19 mouse cellular contexts compared by ENCODE assay signal in genomic region chr7:81874636-81875035, GRCm38 (mm10). TPM values are rescaled to one million over a fixed set of nuclear protein-coding genes. Genes with fewer than 3 reads are reported as not detected.
DNase-seq lines count a peak whose midpoint lies in the region; ATAC-seq and TF ChIP-seq lines count a peak whose summit lies in the region.
"Had no signal": no experiment of that assay in that cellular context is flagged by ENCODE, and none has a peak within 500 bp of the region (broad histone marks: within the 10 kb centered on the region; RNA-seq: fewer than 3 reads in every experiment).

No protein-coding gene starts in this region.

- DNase-seq in kidney, postnatal 25 days, result peak; percentile 49 to 66
- DNase-seq in kidney, adult 8-10 months, result no peak
- DNase-seq in adipocyte (ENCODE audit: low spot score), result peak; percentile 8
- DNase-seq in lung, postnatal 25 days (ENCODE audit: low spot score), result peak; percentile 72
- DNase-seq in liver, embryonic 11.5 days (ENCODE audit: low spot score), result no peak
- DNase-seq in layer of hippocampus, adult 2 months (ENCODE audit: low spot score in 2 of 2), result no peak
- DNase-seq: cerebellum, adult 9-10 months; layer of hippocampus, adult 9-11 months; lung, embryonic 14.5 days; right cerebral cortex, postnatal 4 days had no signal

- H3K9ac ChIP-seq in forebrain, embryonic 16.5 days (replicated peaks; ENCODE audit: low read depth, low read length), result no peak overlapping the region
- no peak overlapping the region for H3K9ac ChIP-seq in forebrain, embryonic 13.5 days
- no peak overlapping the region for H3K9ac ChIP-seq in liver, embryonic 11.5 days (ENCODE audit: low read depth, low read length)
- H3K9ac ChIP-seq: embryonic facial prominence, embryonic 12.5 days; hindbrain, embryonic 15.5 days; lung, embryonic 14.5 days; stomach, embryonic 15.5 days had no signal

- ATAC-seq in forebrain, embryonic 16.5 days, result 0 out of 2 replicates have a peak, but pooled peaks have one; percentile 32
- no peak for ATAC-seq in forebrain, embryonic 13.5 days
- ATAC-seq in liver, embryonic 11.5 days (replicated peaks; ENCODE audit: low FRiP score), result no peak

- H3K9me3 ChIP-seq in forebrain, embryonic 16.5 days (ENCODE audit: control insufficient read depth, low read length), result no peaks in the 10 kb centered on the region
- no peaks in the 10 kb centered on the region for H3K9me3 ChIP-seq in forebrain, embryonic 13.5 days (replicated peaks)
- H3K9me3 ChIP-seq in liver, embryonic 11.5 days (ENCODE audit: control insufficient read depth, low read length), result no peaks in the 10 kb centered on the region
- H3K9me3 ChIP-seq: embryonic facial prominence, embryonic 12.5 days; heart, embryonic 10.5 days; hindbrain, embryonic 15.5 days; stomach, embryonic 15.5 days had no signal

- no peaks in the 10 kb centered on the region for H3K4me1 ChIP-seq in forebrain, embryonic 16.5 days (replicated peaks; ENCODE audit: control insufficient read depth, insufficient read depth, low read length)
- H3K4me1 ChIP-seq in forebrain, embryonic 13.5 days, result 0 out of 2 replicates have a peak, but pooled peaks cover 5% of the 10 kb centered on the region
- H3K4me1 ChIP-seq in liver, embryonic 11.5 days (replicated peaks; ENCODE audit: control insufficient read depth, insufficient read depth, low read length), result peaks cover 7% of the 10 kb centered on the region
- H3K4me1 ChIP-seq: embryonic facial prominence, embryonic 12.5 days; stomach, embryonic 15.5 days had no signal

- no peaks in the 10 kb centered on the region for H3K27me3 ChIP-seq in forebrain, embryonic 16.5 days (replicated peaks; ENCODE audit: control insufficient read depth, insufficient read depth, low read length)
- H3K27me3 ChIP-seq in forebrain, embryonic 13.5 days, result no peaks in the 10 kb centered on the region
- no peaks in the 10 kb centered on the region; the same call in 1 of the 2 replicates for H3K27me3 ChIP-seq in liver, embryonic 11.5 days (replicated peaks; ENCODE audit: control insufficient read depth, insufficient read depth, low read length)
- H3K27me3 ChIP-seq: embryonic facial prominence, embryonic 12.5 days; hindbrain, embryonic 15.5 days; stomach, embryonic 15.5 days had no signal

- H3K4me3 ChIP-seq in forebrain, embryonic 16.5 days (replicated peaks; ENCODE audit: low read length), result no peak overlapping the region
- H3K4me3 ChIP-seq in forebrain, embryonic 13.5 days, result no peak overlapping the region
- H3K4me3 ChIP-seq in liver, embryonic 11.5 days (ENCODE audit: low read depth, low read length), result no peak overlapping the region
- H3K4me3 ChIP-seq in layer of hippocampus, adult 2 months, result no peak overlapping the region
- H3K4me3 ChIP-seq: embryonic facial prominence, embryonic 12.5 days; heart, embryonic 10.5 days; hindbrain, embryonic 15.5 days; stomach, embryonic 15.5 days had no signal

- 66% methylated on average over 6 of the region's 6 CpGs for WGBS in forebrain, embryonic 16.5 days
- WGBS in forebrain, embryonic 13.5 days, result 70% methylated on average over 6 of the region's 6 CpGs
- WGBS in liver, embryonic 11.5 days, result 80% methylated on average over 6 of the region's 6 CpGs

- no peak overlapping the region for H3K27ac ChIP-seq in forebrain, embryonic 16.5 days (ENCODE audit: low read length)
- no peak overlapping the region for H3K27ac ChIP-seq in forebrain, embryonic 13.5 days
- no peak overlapping the region for H3K27ac ChIP-seq in liver, embryonic 11.5 days (ENCODE audit: low read depth, low read length)
- no peak overlapping the region for H3K27ac ChIP-seq in layer of hippocampus, adult 2 months
- H3K27ac ChIP-seq: embryonic facial prominence, embryonic 12.5 days; heart, embryonic 10.5 days; hindbrain, embryonic 15.5 days; stomach, embryonic 15.5 days had no signal

- no peaks in the 10 kb centered on the region for H3K36me3 ChIP-seq in forebrain, embryonic 16.5 days (ENCODE audit: control insufficient read depth, insufficient read depth)
- H3K36me3 ChIP-seq in forebrain, embryonic 13.5 days (ENCODE audit: poor library complexity, severe bottlenecking), result 0 out of 2 replicates have a peak, but pooled peaks cover 5% of the 10 kb centered on the region
- no peaks in the 10 kb centered on the region for H3K36me3 ChIP-seq in liver, embryonic 11.5 days (ENCODE audit: control insufficient read depth, insufficient read depth, low read length)
- H3K36me3 ChIP-seq: embryonic facial prominence, embryonic 12.5 days; hindbrain, embryonic 15.5 days; stomach, embryonic 15.5 days had no signal

- H3K4me2 ChIP-seq in forebrain, embryonic 16.5 days (ENCODE audit: low read length), result no peak overlapping the region
- H3K4me2 ChIP-seq in forebrain, embryonic 13.5 days, result no peak overlapping the region
- no peak overlapping the region for H3K4me2 ChIP-seq in liver, embryonic 11.5 days
- H3K4me2 ChIP-seq: embryonic facial prominence, embryonic 12.5 days; hindbrain, embryonic 15.5 days; lung, embryonic 14.5 days; stomach, embryonic 15.5 days had no signal

- no peak for TF ChIP-seq CTCF in layer of hippocampus, adult 2 months (conservative IDR thresholded peaks at IDR 0.05)

RNA-seq across cellular contexts. Expression of gene Tm6sf1, which starts 15.8 kb away (rescaled TPM):
- polyA plus RNA-seq in forebrain, embryonic 16.5 days (2015; fragmentation: Nextera tagmentation; extraction: Ambion mirVana), result 8.3 and 8.5 TPM in 2 replicates
- 7.2 and 8.8 TPM in 2 replicates for polyA plus RNA-seq in forebrain, embryonic 13.5 days (2015; fragmentation: Nextera tagmentation; extraction: Ambion mirVana)
- 12.1 and 12.5 TPM in 2 replicates for polyA plus RNA-seq in liver, embryonic 11.5 days (2014; fragmentation: Nextera tagmentation; extraction: Ambion mirVana)
- total RNA-seq in layer of hippocampus, adult 2 months (2021), result 10 to 100 TPM; 13.8 to 17.9 TPM

RNA-seq across cellular contexts. Expression of gene Gm10160, which starts 19.0 kb away (rescaled TPM):
- polyA plus RNA-seq in forebrain, embryonic 16.5 days (2015; fragmentation: Nextera tagmentation; extraction: Ambion mirVana), result not detected in 2 replicates
- polyA plus RNA-seq in forebrain, embryonic 13.5 days (2015; fragmentation: Nextera tagmentation; extraction: Ambion mirVana), result not detected in 2 replicates
- polyA plus RNA-seq in liver, embryonic 11.5 days (2014; fragmentation: Nextera tagmentation; extraction: Ambion mirVana), result not detected in 2 replicates
- not detected for total RNA-seq in layer of hippocampus, adult 2 months (2021)
- total RNA-seq: neutrophil, adult 5-6 weeks had no signal
- polyA plus RNA-seq: embryonic facial prominence, embryonic 12.5 days; heart, embryonic 10.5 days; hindbrain, embryonic 15.5 days; limb, embryonic 11.5 days; lung, embryonic 14.5 days; stomach, embryonic 15.5 days; urinary bladder, adult 2 months had no signal

RNA-seq across cellular contexts. Expression of gene Btbd1, which starts 45.4 kb away (rescaled TPM):
- 99.0 and 109 TPM in 2 replicates for polyA plus RNA-seq in forebrain, embryonic 16.5 days (2015; fragmentation: Nextera tagmentation; extraction: Ambion mirVana)
- polyA plus RNA-seq in forebrain, embryonic 13.5 days (2015; fragmentation: Nextera tagmentation; extraction: Ambion mirVana), result 86.0 and 86.9 TPM in 2 replicates
- 52.0 and 52.7 TPM in 2 replicates for polyA plus RNA-seq in liver, embryonic 11.5 days (2014; fragmentation: Nextera tagmentation; extraction: Ambion mirVana)
- total RNA-seq in layer of hippocampus, adult 2 months (2021), result 100 to 1,000 TPM in 1 of 2 experiments, 10 to 100 TPM in 1; 97.5 to 104 TPM

RNA-seq across cellular contexts. Expression of gene Hdgfl3, which starts 59.6 kb away (rescaled TPM):
- polyA plus RNA-seq in forebrain, embryonic 16.5 days (2015; fragmentation: Nextera tagmentation; extraction: Ambion mirVana), result 51.8 and 54.4 TPM in 2 replicates
- 51.3 and 55.3 TPM in 2 replicates for polyA plus RNA-seq in forebrain, embryonic 13.5 days (2015; fragmentation: Nextera tagmentation; extraction: Ambion mirVana)
- 5.0 and 5.9 TPM in 2 replicates for polyA plus RNA-seq in liver, embryonic 11.5 days (2014; fragmentation: Nextera tagmentation; extraction: Ambion mirVana)
- 10 to 100 TPM; 62.1 to 64.3 TPM for total RNA-seq in layer of hippocampus, adult 2 months (2021)

Comparison
In these comparisons a context has a peak if more than half of its experiments do, and no peak if none do; other contexts are left out.
1. DNase-seq: peak in kidney, postnatal 25 days (2 of 2), adipocyte (single experiment) and lung, postnatal 25 days (single experiment); none in kidney, adult 8-10 months (0 of 2), liver, embryonic 11.5 days (single experiment) and layer of hippocampus, adult 2 months (0 of 2).